Mouse (Mus musculus) heart, embryonic 13.5 days (tissue): Measurements from ENCODE around the gene Cops8. TPM values are rescaled to one million over a fixed set of nuclear protein-coding genes. Genes with fewer than 3 reads are reported as not detected.

Experiments
- ATAC-seq: fragments of 200-750 bp; cut with Nextera tagmentation; 2 replicates; pipeline ENCODE4 v1.8.0; 2017; ENCODE audit warnings: moderate TSS enrichment; ENCODE audit not compliant: insufficient number of reproducible peaks, low FRiP score, low TSS enrichment; ENCODE audit errors: extremely low read depth
- H3K27ac ChIP-seq: fragments of 300-500 bp; sonication (generic); replicated peaks from 2 replicates; pipeline ENCODE4 v1.5.1; 2015; ENCODE audit warnings: moderate library complexity, mild to moderate bottlenecking, inconsistent platforms
- H3K27me3 ChIP-seq: fragments of 300-500 bp; sonication (generic); replicated peaks from 2 replicates; pipeline ENCODE4 v1.6.1; 2015; ENCODE audit warnings: mild to moderate bottlenecking, inconsistent platforms
- H3K36me3 ChIP-seq: fragments of 300-500 bp; sonication (generic); 2 replicates; pipeline ENCODE4 v1.6.1; 2015; ENCODE audit warnings: mild to moderate bottlenecking, inconsistent platforms
- H3K4me1 ChIP-seq: fragments of 300-500 bp; sonication (generic); 2 replicates; pipeline ENCODE4 v1.6.1; 2015; ENCODE audit warnings: inconsistent platforms
- H3K4me2 ChIP-seq: fragments of 300-500 bp; sonication (generic); 2 replicates; pipeline ENCODE4 v1.6.1; 2015; ENCODE audit warnings: inconsistent platforms, mild to moderate bottlenecking, moderate library complexity
- H3K4me3 ChIP-seq: fragments of 300-500 bp; sonication (generic); 2 replicates; pipeline ENCODE4 v1.5.1; 2015; ENCODE audit warnings: moderate library complexity, mild to moderate bottlenecking, inconsistent platforms
- H3K9ac ChIP-seq: fragments of 300-500 bp; sonication (generic); 2 replicates; pipeline ENCODE4 v1.6.1; 2015; ENCODE audit warnings: inconsistent platforms, mild to moderate bottlenecking, moderate library complexity
- H3K9me3 ChIP-seq: fragments of 300-500 bp; sonication (generic); 2 replicates; pipeline ENCODE4 v1.6.1; 2016; ENCODE audit warnings: inconsistent platforms
- WGBS: fragments of 180-500 bp; shearing (Covaris S2); methylation state at CpG from one replicate; pipeline ENCODE4 v1.1.7; 2015; ENCODE audit warnings: mixed read lengths; 5-methylcytosine and 5-hydroxymethylcytosine counted together
- polyA plus RNA-seq: library from polyadenylated mRNA; unstranded; fragments of >200 nt; fragmentation: Nextera tagmentation; extraction: Ambion mirVana; gene quantifications from 2 replicates; pipeline ENCODE4 v1.2.1, GENCODE M21; 2015

The Cops8 gene
- polyA plus RNA-seq, 1 experiment from 2014 or later = 108 TPM

DNA sequence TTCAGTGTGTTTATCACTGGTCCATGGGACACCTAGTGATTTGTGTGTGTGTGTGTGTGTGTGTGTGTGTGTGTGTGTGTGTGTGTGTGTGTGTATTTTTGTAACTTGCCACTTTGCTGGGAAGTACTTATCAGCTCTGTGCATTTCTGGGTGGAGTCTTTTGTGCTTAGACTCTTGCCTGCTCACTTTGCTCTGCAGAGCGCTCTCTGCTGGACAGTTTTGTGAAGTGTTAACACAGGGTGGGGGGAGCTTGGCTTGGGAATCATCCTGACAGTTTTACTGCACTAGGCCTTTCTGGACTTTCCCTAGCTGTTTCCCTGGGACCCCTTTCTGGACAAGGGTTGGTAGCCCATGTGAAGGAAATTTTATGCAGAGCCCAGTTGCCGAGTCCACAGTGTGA lies 12.0 kb upstream of the Cops8 start:
- no peak for ATAC-seq
- no peaks in the 10 kb centered on the region for H3K36me3 ChIP-seq
- no peaks in the 10 kb centered on the region for H3K9me3 ChIP-seq
- peaks cover 23% of the 10 kb centered on the region for H3K4me1 ChIP-seq
- peaks cover 17% of the 10 kb centered on the region for H3K27me3 ChIP-seq
- no peak overlapping the region for H3K9ac ChIP-seq
- 31% methylated on average over 2 of the region's 2 CpGs for WGBS
- H3K4me2 ChIP-seq = no peak overlapping the region
- H3K4me3 ChIP-seq = no peak overlapping the region
- H3K27ac ChIP-seq = peak overlapping the region; percentile 48; the same call in 1 of the 2 replicates

DNA sequence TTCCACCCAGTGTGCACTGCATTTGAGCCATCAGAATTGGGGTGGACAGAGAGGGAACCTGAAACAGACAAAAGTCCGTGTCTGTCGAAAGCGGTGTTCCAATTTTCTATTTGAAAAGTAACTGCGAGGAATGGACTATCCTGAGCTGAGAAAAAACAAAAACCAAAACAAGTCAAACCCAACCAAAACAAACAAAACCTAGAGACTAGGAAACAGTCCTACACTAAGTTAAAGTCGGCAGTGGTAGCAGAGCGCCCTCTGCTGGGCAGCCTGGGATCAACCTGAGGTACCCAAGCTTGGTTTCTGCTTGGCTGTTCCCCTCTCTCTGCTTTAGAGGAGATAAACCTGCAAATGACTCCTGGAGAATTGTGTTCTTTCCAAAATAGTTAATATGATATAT lies 10.0 kb upstream of the Cops8 start:
- WGBS = 16% methylated on average over 6 of the region's 6 CpGs
- Histone ChIP-seq H3K4me1 (peaks cover 23% of the 10 kb centered on the region), H3K36me3 (no peaks in the 10 kb centered on the region), H3K4me2 (no peak overlapping the region), H3K27me3 (peaks cover 17% of the 10 kb centered on the region), H3K9me3 (no peaks in the 10 kb centered on the region), H3K4me3 (no peak overlapping the region), H3K27ac (no peak overlapping the region), H3K9ac (no peak overlapping the region)
- no peak; the same call in 1 of the 2 replicates for ATAC-seq

DNA sequence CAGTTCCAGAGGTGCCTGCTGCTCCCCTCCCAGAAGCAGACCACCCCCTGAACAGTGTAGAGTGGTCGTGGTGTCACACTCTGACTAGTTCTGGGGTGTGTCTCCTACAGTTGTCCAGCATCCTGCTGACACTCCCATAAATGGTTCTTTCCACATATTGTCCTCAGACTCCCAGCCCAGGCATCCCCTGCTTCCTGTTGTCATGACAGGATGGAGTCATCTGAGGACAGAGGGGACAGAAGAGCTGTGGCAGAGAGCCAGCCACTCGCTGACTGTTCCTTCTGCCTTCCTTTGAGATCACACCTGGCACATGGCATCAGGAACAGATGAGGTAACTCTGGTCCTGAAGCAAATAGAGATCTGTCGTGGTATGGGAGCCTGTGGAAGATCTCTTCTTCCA lies 3.6 kb upstream of the Cops8 start:
- peaks cover 7% of the 10 kb centered on the region for H3K4me1 ChIP-seq
- H3K27ac ChIP-seq = no peak overlapping the region
- H3K4me3 ChIP-seq = no peak overlapping the region
- ATAC-seq = no peak
- peaks cover 8% of the 10 kb centered on the region for H3K27me3 ChIP-seq
- H3K9ac ChIP-seq = no peak overlapping the region
- H3K9me3 ChIP-seq = no peaks in the 10 kb centered on the region
- H3K36me3 ChIP-seq = no peaks in the 10 kb centered on the region
- WGBS = 28% methylated on average over 3 of the region's 3 CpGs
- H3K4me2 ChIP-seq = no peak overlapping the region

DNA sequence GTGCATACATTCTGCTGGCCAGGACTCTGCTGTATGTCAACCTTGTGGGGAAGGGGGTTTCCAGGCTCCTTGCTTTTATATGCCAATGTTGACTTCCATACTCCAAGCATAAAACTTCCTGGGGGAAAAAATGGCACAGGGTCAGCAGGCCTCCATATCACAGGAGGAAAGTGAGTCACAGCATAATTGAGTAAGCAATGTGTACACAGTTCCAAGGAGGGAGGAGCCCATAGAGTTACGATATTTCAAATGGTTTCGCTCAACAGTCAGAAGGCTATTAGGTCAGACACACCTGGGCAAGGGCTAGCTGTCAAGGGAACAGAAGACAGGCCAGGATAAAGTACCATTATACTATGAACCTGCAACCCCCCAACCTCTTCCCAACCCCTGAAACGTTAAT lies 1.7 kb upstream of the Cops8 start:
- no peak for ATAC-seq
- Histone ChIP-seq H3K4me1 (peaks cover 13% of the 10 kb centered on the region), H3K9ac (no peak overlapping the region), H3K36me3 (peaks cover 9% of the 10 kb centered on the region), H3K9me3 (no peaks in the 10 kb centered on the region), H3K27me3 (no peaks in the 10 kb centered on the region; the same call in 1 of the 2 replicates), H3K4me3 (no peak overlapping the region), H3K4me2 (no peak overlapping the region), H3K27ac (no peak overlapping the region)
- WGBS = 66% methylated on average over 3 of the region's 3 CpGs

DNA sequence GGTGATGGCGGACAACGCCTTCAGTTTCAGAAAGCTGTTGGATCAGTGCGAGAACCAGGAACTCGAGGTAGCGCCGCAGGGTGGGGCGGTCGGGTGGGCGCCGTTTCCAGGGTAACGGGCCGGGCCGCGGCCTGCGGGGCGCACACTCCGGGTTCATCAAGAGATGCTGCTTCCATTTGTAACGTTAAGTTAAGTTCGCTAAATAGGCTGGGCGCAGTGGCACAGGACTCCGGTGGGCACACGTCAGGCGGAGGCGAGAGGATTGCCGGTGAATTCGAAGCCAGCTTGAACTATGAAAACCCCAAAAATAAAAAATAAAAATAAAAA lies 743 bp downstream of the Cops8 start:
- Histone ChIP-seq H3K27me3 (no peaks in the 10 kb centered on the region; the same call in 1 of the 2 replicates), H3K4me2 (peak overlapping the region; percentile 80), H3K4me1 (peaks cover 13% of the 10 kb centered on the region), H3K4me3 (peak overlapping the region; percentile 79), H3K36me3 (peaks cover 34% of the 10 kb centered on the region), H3K9me3 (no peaks in the 10 kb centered on the region), H3K27ac (peak overlapping the region; percentile 73), H3K9ac (peak overlapping the region; percentile 93)
- WGBS = under 1% methylated on average over 26 of the region's 26 CpGs
- ATAC-seq = no peak

DNA sequence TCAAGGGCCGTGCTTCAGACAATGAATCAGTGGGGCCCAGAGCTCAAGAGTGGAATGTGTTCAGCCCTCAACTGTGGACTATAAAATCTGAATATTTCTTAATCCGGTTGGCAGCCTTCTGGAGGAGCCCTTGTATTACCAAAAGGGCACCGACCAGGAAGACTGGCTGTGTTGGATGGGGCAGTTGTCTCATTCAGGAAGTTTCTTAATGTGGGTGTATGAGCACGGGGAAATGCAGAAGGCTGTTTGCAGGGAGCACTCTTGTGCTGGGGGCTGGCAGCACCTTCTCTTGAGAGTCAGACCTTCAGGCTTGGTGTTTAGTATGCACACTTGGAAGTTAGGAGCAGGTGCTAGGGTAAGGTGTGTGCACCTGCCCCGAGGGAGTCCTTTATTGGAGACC lies 6.6 kb downstream of the Cops8 start:
- H3K4me2 ChIP-seq = no peak overlapping the region
- H3K4me1 ChIP-seq = peaks cover 5% of the 10 kb centered on the region; the same call in 1 of the 2 replicates
- H3K27ac ChIP-seq = no peak overlapping the region
- no peak overlapping the region for H3K9ac ChIP-seq
- H3K36me3 ChIP-seq = peaks cover 89% of the 10 kb centered on the region
- no peak for ATAC-seq
- no peak overlapping the region for H3K4me3 ChIP-seq
- 88% methylated on average over 5 of the region's 5 CpGs for WGBS
- H3K27me3 ChIP-seq = no peaks in the 10 kb centered on the region
- H3K9me3 ChIP-seq = no peaks in the 10 kb centered on the region

DNA sequence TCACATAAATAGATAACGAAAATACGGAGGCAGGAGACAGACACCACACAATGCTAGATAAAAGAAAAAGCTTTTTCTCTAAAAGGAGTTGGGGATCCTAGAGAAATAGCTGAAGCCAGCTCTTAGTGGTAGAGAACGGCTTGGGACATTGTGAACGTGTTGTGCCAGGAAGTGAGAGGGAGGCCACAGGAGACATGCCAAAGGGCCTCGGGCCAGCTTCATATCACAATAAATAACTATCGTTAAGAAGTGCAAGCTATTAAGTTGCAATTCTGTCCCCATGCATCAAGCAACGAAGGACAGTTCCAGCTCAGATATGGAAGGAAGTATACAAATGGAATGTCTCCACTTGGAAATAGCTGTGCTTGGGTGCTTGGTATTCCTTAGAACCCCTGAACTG lies 14.5 kb downstream of the Cops8 start:
- no peak overlapping the region for H3K27ac ChIP-seq
- WGBS = 75% methylated on average over 7 of the region's 7 CpGs
- no peak overlapping the region for H3K4me3 ChIP-seq
- H3K9ac ChIP-seq = no peak overlapping the region
- H3K4me1 ChIP-seq = no peaks in the 10 kb centered on the region; the same call in 1 of the 2 replicates
- no peaks in the 10 kb centered on the region for H3K9me3 ChIP-seq
- no peak overlapping the region for H3K4me2 ChIP-seq
- no peak for ATAC-seq
- no peaks in the 10 kb centered on the region for H3K27me3 ChIP-seq
- H3K36me3 ChIP-seq = peaks cover 29% of the 10 kb centered on the region

DNA sequence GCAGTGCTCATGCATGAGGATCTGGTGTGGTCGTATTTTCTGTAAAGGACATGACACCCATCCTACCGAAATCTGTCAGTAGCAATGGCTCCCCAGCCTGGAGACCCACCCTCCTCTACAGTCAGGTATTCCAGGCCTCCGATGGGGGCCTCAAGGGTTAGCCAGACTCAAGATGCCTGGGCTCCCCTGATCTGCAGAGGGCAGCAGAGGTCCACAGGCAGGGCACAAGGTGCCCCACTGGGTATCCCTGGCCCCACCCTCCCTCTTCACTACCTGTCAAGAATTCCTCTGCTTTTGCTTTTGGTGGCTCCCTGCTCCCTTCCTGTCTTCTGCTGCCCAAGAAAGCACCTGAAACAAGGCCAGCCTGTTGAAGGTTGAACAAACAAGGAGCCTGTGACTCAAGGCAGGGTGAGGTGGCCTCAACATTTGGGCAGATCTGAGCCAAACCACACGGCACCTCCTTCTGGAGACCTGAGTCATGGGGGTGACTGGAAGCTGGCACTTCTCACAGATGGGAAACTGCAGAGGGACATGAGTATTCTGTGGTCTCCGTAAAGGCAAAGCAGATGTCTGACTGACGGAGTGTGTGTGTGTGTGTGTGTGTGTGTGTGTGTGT lies 30.7 kb downstream of the Cops8 start:
- ATAC-seq = no peak
- Histone ChIP-seq H3K4me1 (peaks cover 17% of the 10 kb centered on the region), H3K9ac (no peak overlapping the region), H3K4me2 (no peak overlapping the region), H3K9me3 (no peaks in the 10 kb centered on the region), H3K27ac (no peak overlapping the region), H3K27me3 (peaks cover 6% of the 10 kb centered on the region; the same call in 1 of the 2 replicates), H3K36me3 (no peaks in the 10 kb centered on the region), H3K4me3 (no peak overlapping the region)
- WGBS = 63% methylated on average over 6 of the region's 6 CpGs

DNA sequence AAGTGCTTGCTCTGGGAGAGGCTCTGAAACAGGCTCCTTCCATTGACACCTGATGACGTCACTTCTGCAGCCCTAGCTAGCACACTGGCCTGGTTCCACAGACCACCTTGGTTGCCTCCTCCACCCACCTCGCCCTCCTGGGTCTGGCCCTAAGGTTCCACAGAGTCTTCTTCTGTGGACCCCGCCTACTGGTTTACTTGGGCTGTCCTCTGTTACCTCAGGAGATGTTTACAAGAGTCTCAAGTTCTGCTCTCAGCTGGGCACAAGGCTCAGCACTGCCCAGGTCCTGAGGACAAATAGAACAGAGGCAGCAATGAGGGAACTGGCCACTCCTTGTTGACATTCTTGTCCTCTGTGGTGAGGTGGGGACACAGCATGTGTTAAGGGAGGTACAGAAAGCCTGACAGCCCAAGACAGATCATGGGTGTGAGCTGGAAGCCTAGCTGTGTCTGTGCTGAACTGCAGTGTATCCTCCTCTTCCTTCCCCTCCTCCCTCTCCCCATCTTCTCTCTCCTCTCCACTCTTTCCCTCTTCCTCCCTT lies 31.5 kb downstream of the Cops8 start:
- H3K9ac ChIP-seq = no peak overlapping the region
- H3K4me1 ChIP-seq = peaks cover 11% of the 10 kb centered on the region
- peaks cover 6% of the 10 kb centered on the region; the same call in 1 of the 2 replicates for H3K27me3 ChIP-seq
- no peak overlapping the region for H3K27ac ChIP-seq
- H3K4me2 ChIP-seq = no peak overlapping the region
- no peaks in the 10 kb centered on the region for H3K9me3 ChIP-seq
- no peak for ATAC-seq
- H3K4me3 ChIP-seq = no peak overlapping the region
- 42% methylated on average over 3 of the region's 3 CpGs for WGBS
- H3K36me3 ChIP-seq = no peaks in the 10 kb centered on the region

DNA sequence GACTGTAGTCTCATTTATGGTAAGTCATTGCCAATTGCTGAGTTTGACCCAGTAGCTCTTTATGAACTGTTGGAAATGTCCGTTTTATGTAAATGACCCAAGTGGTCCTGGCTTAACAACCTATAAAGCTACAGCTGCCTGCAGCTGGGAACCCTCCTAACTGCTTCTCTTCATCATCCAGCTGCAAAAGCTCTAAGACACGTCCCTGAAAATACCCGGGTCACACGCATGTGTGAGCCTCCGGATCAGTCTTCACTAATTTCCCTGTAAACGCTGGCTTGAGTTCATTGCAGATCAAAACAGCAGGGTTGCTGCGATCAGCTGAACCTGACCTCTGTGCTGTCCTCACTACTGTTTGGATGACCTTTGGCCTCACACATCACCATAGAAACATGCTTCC lies 35.6 kb downstream of the Cops8 start:
- Histone ChIP-seq H3K27ac (no peak overlapping the region), H3K4me1 (no peaks in the 10 kb centered on the region), H3K4me2 (no peak overlapping the region), H3K36me3 (no peaks in the 10 kb centered on the region), H3K9ac (no peak overlapping the region), H3K9me3 (no peaks in the 10 kb centered on the region), H3K27me3 (peaks cover 13% of the 10 kb centered on the region; the same call in 1 of the 2 replicates), H3K4me3 (no peak overlapping the region)
- 61% methylated on average over 7 of the region's 7 CpGs for WGBS
- no peak for ATAC-seq

DNA sequence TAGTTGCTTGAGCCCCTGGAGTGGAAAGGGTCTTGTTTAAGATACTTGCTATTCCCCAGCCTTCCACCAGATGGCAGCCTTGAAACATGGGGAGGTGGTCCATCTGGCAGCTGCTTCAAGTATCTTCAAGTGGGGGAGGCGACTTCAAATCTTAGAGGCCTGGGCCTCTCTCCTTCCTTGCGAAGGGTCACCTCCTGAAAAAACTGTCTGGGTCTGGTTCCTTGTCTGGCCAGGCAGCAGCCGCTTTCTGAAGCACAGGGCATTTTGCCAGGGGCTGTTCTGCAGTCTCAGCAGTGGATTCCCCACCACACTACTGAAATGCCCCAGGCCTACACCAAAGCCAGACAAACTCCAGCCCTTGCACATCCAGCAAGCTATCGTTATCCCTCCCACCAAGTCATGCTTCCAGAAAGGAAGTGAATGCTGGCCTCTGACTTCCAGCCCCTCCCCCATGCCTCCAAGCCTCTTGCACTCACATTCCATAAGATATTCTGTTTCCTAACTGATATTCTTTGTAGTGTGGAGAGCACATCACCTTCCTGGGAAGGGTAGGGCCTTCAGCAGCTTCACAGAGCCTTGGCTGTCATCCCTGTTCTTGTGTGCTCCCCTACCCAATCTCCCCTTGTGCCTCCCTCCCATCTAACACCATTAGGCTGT lies 48.1 kb downstream of the Cops8 start:
- Histone ChIP-seq H3K27me3 (no peaks in the 10 kb centered on the region), H3K36me3 (no peaks in the 10 kb centered on the region), H3K9me3 (no peaks in the 10 kb centered on the region), H3K4me3 (no peak overlapping the region), H3K4me1 (peaks cover 28% of the 10 kb centered on the region), H3K27ac (peak overlapping the region; percentile 87), H3K9ac (peak overlapping the region; percentile 34; the same call in 1 of the 2 replicates), H3K4me2 (no peak overlapping the region)
- WGBS = under 1% methylated on average over 4 of the region's 4 CpGs
- peak; percentile 76 for ATAC-seq

DNA sequence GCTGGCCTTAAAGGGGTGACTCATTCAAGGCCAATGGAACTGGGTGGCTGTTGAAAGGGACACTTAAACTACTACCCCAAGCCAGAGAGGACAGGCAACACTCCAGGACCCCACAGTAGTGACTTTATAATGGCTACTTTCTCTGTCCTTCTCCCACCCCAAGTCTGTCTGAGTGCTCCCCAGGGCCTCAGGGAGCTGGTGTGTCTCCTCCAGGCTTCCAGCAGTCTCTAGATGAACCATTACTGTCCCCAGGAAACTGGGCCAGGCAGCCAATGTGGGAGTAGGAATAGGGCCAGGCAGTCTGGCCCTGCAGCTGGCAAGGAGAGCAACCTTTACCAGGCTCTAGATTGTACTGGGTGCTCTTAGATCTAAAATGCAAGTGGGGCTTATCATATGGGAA lies 49.0 kb downstream of the Cops8 start:
- Histone ChIP-seq H3K4me1 (peaks cover 28% of the 10 kb centered on the region), H3K27me3 (no peaks in the 10 kb centered on the region), H3K4me2 (no peak overlapping the region), H3K9ac (no peak overlapping the region), H3K36me3 (no peaks in the 10 kb centered on the region), H3K9me3 (no peaks in the 10 kb centered on the region), H3K4me3 (no peak overlapping the region), H3K27ac (peak overlapping the region; percentile 87)
- no peak for ATAC-seq
